Mouse (Mus musculus) liver, postnatal 0 days (tissue): ENCODE results near the gene Rarres1. TPM values are rescaled to one million over a fixed set of nuclear protein-coding genes. Genes with fewer than 3 reads are reported as not detected.

Experiments used
- ATAC-seq: fragments of 200-750 bp; cut with Nextera tagmentation; 2 replicates; pipeline ENCODE4 v1.8.0; 2017; ENCODE audit warnings: mild to moderate bottlenecking, moderate library complexity
- DNase-seq: peaks from one replicate; pipeline ENCODE4 v3.0.0-alpha.2; 2016
- H3K27ac ChIP-seq: fragments of 300-500 bp; sonication (generic); 2 replicates; pipeline ENCODE4 v1.5.1; 2014; ENCODE audit warnings: antibody characterized with exemption, moderate library complexity, mild to moderate bottlenecking, low read depth
- H3K27me3 ChIP-seq: fragments of 300-500 bp; sonication (generic); 2 replicates; pipeline ENCODE4 v1.6.1; 2014; ENCODE audit warnings: low read length, control low read depth, mixed read lengths; ENCODE audit not compliant: insufficient read depth
- H3K36me3 ChIP-seq: fragments of 300-500 bp; sonication (generic); replicated peaks from 2 replicates; pipeline ENCODE4 v1.6.1; 2014; ENCODE audit warnings: mild to moderate bottlenecking, control low read depth, low read length, moderate library complexity, mixed read lengths; ENCODE audit not compliant: insufficient read depth
- H3K4me1 ChIP-seq: fragments of 300-500 bp; sonication (generic); 2 replicates; pipeline ENCODE4 v1.6.1; 2014; ENCODE audit warnings: antibody characterized with exemption, mild to moderate bottlenecking, control low read depth; ENCODE audit not compliant: insufficient read depth
- H3K4me2 ChIP-seq: fragments of 300-500 bp; sonication (generic); 2 replicates; pipeline ENCODE4 v1.6.1; 2014; ENCODE audit warnings: low read depth, mild to moderate bottlenecking, low read length, moderate library complexity, mixed read lengths
- H3K4me3 ChIP-seq: fragments of 300-500 bp; sonication (generic); 2 replicates; pipeline ENCODE4 v1.5.1; 2014; ENCODE audit warnings: low read depth, low read length
- H3K9ac ChIP-seq: fragments of 300-500 bp; sonication (generic); replicated peaks from 2 replicates; pipeline ENCODE4 v1.6.1; 2014; ENCODE audit warnings: mild to moderate bottlenecking, moderate library complexity
- H3K9me3 ChIP-seq: fragments of 300-500 bp; sonication (generic); 2 replicates; pipeline ENCODE4 v1.6.1; 2016; ENCODE audit warnings: mild to moderate bottlenecking, control low read depth, low read length, mixed read lengths
- CTCF ChIP-seq: sonication (generic); IDR thresholded peaks from 2 replicates; pipeline ENCODE4 v1.5.1; 2016; ENCODE audit warnings: antibody characterized with exemption, low read depth
- EP300 ChIP-seq: IDR thresholded peaks from 2 replicates; pipeline ENCODE4 v1.6.1; 2016; ENCODE audit warnings: antibody characterized with exemption, low read depth, mild to moderate bottlenecking
- WGBS: fragments of 180-500 bp; shearing (Covaris S2); extraction: QIAGEN DNeasy Blood & Tissue Kit; methylation state at CpG from one replicate; pipeline ENCODE4 v1.1.7; 2014; ENCODE audit not compliant: insufficient replicate concordance; 5-methylcytosine and 5-hydroxymethylcytosine counted together
- polyA plus RNA-seq: library from polyadenylated mRNA; unstranded; fragments of >200 nt; fragmentation: Nextera tagmentation; extraction: Ambion mirVana; gene quantifications from 2 replicates; pipeline ENCODE4 v1.2.1, GENCODE M21; 2015

Gene Rarres1
- polyA plus RNA-seq, 1 experiment from 2014 or later = 12.7 TPM

DNA sequence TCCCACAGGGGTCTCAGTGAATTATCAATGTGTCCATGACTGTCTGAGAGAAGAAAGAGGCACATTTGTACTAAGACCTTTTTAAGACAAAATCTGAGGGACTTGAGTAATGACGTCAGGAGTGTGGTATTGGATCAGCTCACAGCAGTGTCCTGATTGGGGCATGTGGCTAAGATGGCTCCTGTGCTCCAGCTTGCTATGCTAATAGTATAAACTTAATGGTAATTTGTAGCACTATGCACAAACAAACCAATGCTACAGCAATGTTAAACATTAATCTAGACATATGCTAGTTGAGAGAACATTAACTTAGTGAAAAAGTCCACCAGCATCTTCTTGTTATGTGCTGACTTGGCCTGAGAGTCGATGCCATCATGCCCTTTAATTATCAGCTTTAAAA, 30.1 kb downstream of the Rarres1 start:
- 71% methylated on average over 2 of the region's 2 CpGs for WGBS
- Histone ChIP-seq H3K9me3 (no peaks in the 10 kb centered on the region), H3K4me1 (no peaks in the 10 kb centered on the region), H3K36me3 (no peaks in the 10 kb centered on the region), H3K4me3 (no peak overlapping the region), H3K27me3 (no peaks in the 10 kb centered on the region), H3K9ac (no peak overlapping the region), H3K4me2 (no peak overlapping the region), H3K27ac (no peak overlapping the region)
- no peak for DNase-seq
- TF ChIP-seq EP300 (no peak), CTCF (no peak)
- no peak for ATAC-seq

- Histone ChIP-seq H3K27me3 (no peaks in the 10 kb centered on the region), H3K4me2 (no peak overlapping the region), H3K4me3 (no peak overlapping the region), H3K4me1 (no peaks in the 10 kb centered on the region), H3K9me3 (no peaks in the 10 kb centered on the region), H3K36me3 (no peaks in the 10 kb centered on the region; the same call in 1 of the 2 replicates), H3K9ac (no peak overlapping the region), H3K27ac (no peak overlapping the region)
- WGBS = 86% methylated on average over 10 of the region's 10 CpGs
- DNase-seq (no peak), ATAC-seq (no peak)
- TF ChIP-seq EP300 (no peak), CTCF (no peak)
Observed at GRCm38 (mm10) chr3:67482400-67482799, 32.9 kb downstream of the Rarres1 start.

DNA sequence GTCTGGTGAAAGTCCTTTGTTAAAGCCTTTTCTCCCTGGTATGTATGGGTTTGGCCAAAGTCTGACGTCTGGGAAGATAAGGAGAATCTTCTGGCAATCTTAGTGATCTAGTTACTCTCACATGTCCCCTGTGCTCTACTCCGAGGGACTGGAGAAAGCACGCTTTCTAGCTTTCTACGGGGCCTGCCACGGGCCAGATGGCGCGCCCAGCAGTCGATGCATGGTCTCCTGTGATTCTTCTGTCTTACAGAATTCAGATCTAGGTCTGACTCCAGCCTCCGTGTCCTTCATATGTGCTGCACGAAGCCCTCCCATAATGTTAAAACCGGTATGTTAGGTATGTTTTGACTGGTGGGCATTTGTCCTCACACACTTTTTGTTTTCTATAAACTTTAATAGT, 35.5 kb downstream of the Rarres1 start:
- no peak overlapping the region for H3K4me2 ChIP-seq
- no peak overlapping the region for H3K9ac ChIP-seq
- TF ChIP-seq EP300 (no peak), CTCF (no peak)
- DNase-seq (no peak), ATAC-seq (no peak)
- no peak overlapping the region for H3K4me3 ChIP-seq
- no peaks in the 10 kb centered on the region for H3K4me1 ChIP-seq
- 89% methylated on average over 11 of the region's 11 CpGs for WGBS
- H3K27me3 ChIP-seq = no peaks in the 10 kb centered on the region
- no peaks in the 10 kb centered on the region for H3K9me3 ChIP-seq
- no peak overlapping the region for H3K27ac ChIP-seq
- H3K36me3 ChIP-seq = peaks cover 11% of the 10 kb centered on the region

DNA sequence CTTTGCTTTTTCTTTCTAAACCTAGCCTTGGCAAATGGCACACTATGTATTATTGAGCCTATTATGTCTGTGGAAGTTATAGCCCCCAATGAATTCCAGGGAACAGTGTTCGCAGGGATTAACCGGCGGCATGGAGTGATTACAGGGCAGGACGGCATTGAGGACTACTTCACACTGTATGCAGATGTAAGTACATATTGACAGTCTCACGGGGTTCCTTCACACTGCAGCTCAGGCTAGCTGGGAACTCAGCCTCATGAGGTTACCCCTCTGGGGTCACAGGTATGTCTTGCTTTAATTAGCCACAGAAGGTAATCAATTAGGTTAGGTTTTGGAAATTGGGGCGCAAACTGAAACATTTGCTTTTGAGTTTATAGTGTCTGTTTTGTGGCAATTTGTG, 41.9 kb downstream of the Rarres1 start:
- peaks cover 24% of the 10 kb centered on the region for H3K36me3 ChIP-seq
- TF ChIP-seq CTCF = no peak
- no peak for TF ChIP-seq EP300
- H3K9ac ChIP-seq = no peak overlapping the region
- ATAC-seq = no peak
- H3K27me3 ChIP-seq = no peaks in the 10 kb centered on the region
- DNase-seq = no peak
- 0 out of 2 replicates have a peak, but pooled peaks cover 2% of the 10 kb centered on the region for H3K4me1 ChIP-seq
- no peak overlapping the region for H3K4me3 ChIP-seq
- H3K9me3 ChIP-seq = no peaks in the 10 kb centered on the region
- H3K4me2 ChIP-seq = no peak overlapping the region
- no peak overlapping the region for H3K27ac ChIP-seq
- WGBS = 86% methylated on average over 6 of the region's 6 CpGs

DNA sequence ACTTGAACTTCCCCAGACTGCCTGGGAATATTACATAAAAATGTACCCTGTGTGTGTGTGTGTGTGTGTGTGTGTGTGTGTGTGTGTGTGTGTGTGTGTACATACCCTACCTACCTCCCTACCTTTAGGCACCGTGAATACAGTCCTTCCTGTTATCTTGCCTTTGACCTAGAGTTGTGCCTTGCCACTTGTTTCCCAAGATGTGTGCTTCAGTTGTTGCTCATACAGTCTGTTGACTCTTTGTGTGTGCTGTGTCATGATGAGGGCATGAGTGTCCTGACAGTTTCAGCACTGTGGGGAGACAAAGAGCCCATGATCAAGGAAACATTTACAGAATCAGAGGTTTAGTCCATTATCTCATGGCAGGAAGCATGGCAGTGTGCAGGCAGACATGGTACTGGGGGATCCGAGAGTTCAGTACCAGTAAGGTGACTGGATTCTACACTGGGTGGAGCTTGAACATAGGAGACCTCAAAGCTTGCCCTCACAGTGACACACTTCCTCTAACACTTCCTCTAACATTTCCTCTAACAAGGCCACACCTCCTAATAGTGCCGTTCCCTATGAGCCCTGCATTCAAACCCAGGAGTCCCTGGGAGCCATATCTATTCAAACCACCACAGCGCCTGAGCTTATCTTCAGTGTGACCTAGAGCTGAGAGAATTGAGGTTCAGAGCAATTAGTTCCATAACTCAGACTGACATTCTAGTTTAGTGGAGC, 43.8 kb downstream of the Rarres1 start:
- Histone ChIP-seq H3K9ac (no peak overlapping the region), H3K4me3 (no peak overlapping the region), H3K4me2 (no peak overlapping the region), H3K4me1 (0 out of 2 replicates have a peak, but pooled peaks cover 2% of the 10 kb centered on the region), H3K27ac (no peak overlapping the region), H3K9me3 (no peaks in the 10 kb centered on the region), H3K27me3 (no peaks in the 10 kb centered on the region), H3K36me3 (peaks cover 29% of the 10 kb centered on the region)
- no peak for DNase-seq
- TF ChIP-seq EP300 (no peak), CTCF (no peak)
- WGBS = 57% methylated on average over 4 of the region's 4 CpGs
- ATAC-seq = peak; percentile 84

GRCm38 (mm10) chr3:67467281-67467680, 48.0 kb downstream of the Rarres1 start:
- no peaks in the 10 kb centered on the region for H3K27me3 ChIP-seq
- H3K9ac ChIP-seq = no peak overlapping the region
- TF ChIP-seq EP300 (no peak), CTCF (no peak)
- peaks cover 16% of the 10 kb centered on the region for H3K36me3 ChIP-seq
- H3K4me3 ChIP-seq = no peak overlapping the region
- no peaks in the 10 kb centered on the region for H3K9me3 ChIP-seq
- no peak overlapping the region for H3K27ac ChIP-seq
- ATAC-seq = no peak
- 87% methylated on average over 2 of the region's 2 CpGs for WGBS
- H3K4me2 ChIP-seq = no peak overlapping the region
- no peak for DNase-seq
- peaks cover 13% of the 10 kb centered on the region for H3K4me1 ChIP-seq
